Mouse (Mus musculus): ENCODE measurements around the gene Spon1. TPM values are rescaled to one million over a fixed set of nuclear protein-coding genes. Genes with fewer than 3 reads are reported as not detected.

Gene Spon1
- polyA plus RNA-seq, 1 experiment from 2014 or later = 57.4 TPM

DNA sequence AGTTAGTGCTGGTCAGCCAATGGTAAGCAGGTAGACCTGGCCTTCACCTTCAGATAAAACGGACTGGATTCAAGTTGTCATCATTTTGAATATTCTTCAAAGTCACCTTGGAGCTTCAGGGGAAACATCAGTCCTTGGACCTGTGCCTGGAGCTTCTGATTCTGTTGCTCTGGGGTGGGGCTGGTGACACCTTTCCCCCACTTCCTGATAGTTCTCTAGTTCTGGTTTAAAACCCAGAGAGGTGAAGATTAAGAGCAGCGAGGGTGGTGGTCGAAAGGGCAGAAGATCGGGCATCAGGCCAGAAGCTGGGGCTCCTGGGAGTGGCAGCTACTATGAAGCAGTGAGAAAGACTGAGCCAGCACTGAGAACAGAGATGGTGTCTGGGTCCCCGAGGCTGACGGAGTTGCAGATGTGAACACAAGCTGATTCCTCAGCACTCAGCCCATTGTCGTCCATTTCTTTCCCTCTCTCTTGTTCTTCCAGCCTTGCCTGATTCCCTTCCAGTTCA lies 51.1 kb downstream of the Spon1 start:
- no peak for ATAC-seq (replicated peaks; ENCODE audit: insufficient number of reproducible peaks, insufficient read depth, low FRiP score, low read depth)
- Histone ChIP-seq H3K9ac (no peak overlapping the region), H3K36me3 (no peaks in the 10 kb centered on the region), H3K27ac (peak overlapping the region; percentile 45; the same call in 1 of the 2 replicates), H3K4me1 (replicated peaks) (peaks cover 59% of the 10 kb centered on the region), H3K9me3 (replicated peaks) (no peaks in the 10 kb centered on the region), H3K4me2 (no peak overlapping the region), H3K27me3 (no peaks in the 10 kb centered on the region), H3K4me3 (no peak overlapping the region)
- WGBS = 29% methylated on average over 7 of the region's 7 CpGs

DNA sequence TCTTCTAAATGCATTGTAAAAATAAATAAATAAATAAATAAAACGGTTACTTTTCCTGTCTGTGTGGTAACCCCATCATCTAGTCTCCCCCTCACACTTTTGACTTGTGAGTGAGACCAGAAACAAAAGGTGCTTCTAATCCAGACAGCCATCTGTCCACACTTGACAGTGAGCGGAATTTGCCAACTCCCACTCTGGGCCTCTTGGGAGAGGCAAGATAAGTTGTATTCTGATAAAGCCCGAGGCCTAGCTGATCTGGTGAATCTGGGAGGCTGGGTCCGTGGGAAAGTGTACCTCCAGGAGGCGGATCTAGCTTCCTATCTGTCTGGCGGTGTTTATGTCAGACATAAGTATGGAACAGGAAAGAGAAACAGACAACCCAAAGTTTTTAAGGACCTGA lies 52.3 kb downstream of the Spon1 start:
- H3K9ac ChIP-seq = no peak overlapping the region
- no peak for ATAC-seq (replicated peaks; ENCODE audit: insufficient number of reproducible peaks, insufficient read depth, low FRiP score, low read depth)
- H3K36me3 ChIP-seq = no peaks in the 10 kb centered on the region
- peaks cover 63% of the 10 kb centered on the region for H3K4me1 ChIP-seq (replicated peaks)
- H3K27me3 ChIP-seq = no peaks in the 10 kb centered on the region
- no peaks in the 10 kb centered on the region for H3K9me3 ChIP-seq (replicated peaks)
- no peak overlapping the region for H3K4me3 ChIP-seq
- H3K4me2 ChIP-seq = peak overlapping the region; percentile 18; the same call in 1 of the 2 replicates
- H3K27ac ChIP-seq = peak overlapping the region; percentile 45
- WGBS = 12% methylated on average over 6 of the region's 6 CpGs

GRCm38 (mm10) chr7:113820213-113820612 lies 54.4 kb downstream of the Spon1 start:
- Histone ChIP-seq H3K4me2 (no peak overlapping the region), H3K9me3 (replicated peaks) (no peaks in the 10 kb centered on the region), H3K27ac (peak overlapping the region; percentile 44), H3K36me3 (no peaks in the 10 kb centered on the region), H3K27me3 (no peaks in the 10 kb centered on the region), H3K9ac (no peak overlapping the region), H3K4me3 (no peak overlapping the region), H3K4me1 (replicated peaks) (peaks cover 76% of the 10 kb centered on the region)
- ATAC-seq (replicated peaks; ENCODE audit: insufficient number of reproducible peaks, insufficient read depth, low FRiP score, low read depth) = peak; percentile 85
- WGBS = 26% methylated on average over 2 of the region's 2 CpGs

GRCm38 (mm10) chr7:113823026-113823425 lies 57.2 kb downstream of the Spon1 start:
- Histone ChIP-seq H3K9ac (no peak overlapping the region), H3K36me3 (no peaks in the 10 kb centered on the region), H3K27me3 (no peaks in the 10 kb centered on the region), H3K27ac (peak overlapping the region; percentile 4; the same call in 1 of the 2 replicates), H3K4me1 (replicated peaks) (peaks cover 77% of the 10 kb centered on the region), H3K9me3 (replicated peaks) (no peaks in the 10 kb centered on the region), H3K4me3 (no peak overlapping the region), H3K4me2 (no peak overlapping the region)
- ATAC-seq (replicated peaks; ENCODE audit: insufficient number of reproducible peaks, insufficient read depth, low FRiP score, low read depth) = no peak
- 16% methylated on average over 3 of the region's 3 CpGs for WGBS

- WGBS = 90% methylated on average over 6 of the region's 6 CpGs
- Histone ChIP-seq H3K4me3 (no peak overlapping the region), H3K36me3 (no peaks in the 10 kb centered on the region), H3K4me2 (no peak overlapping the region), H3K9ac (no peak overlapping the region), H3K27ac (no peak overlapping the region), H3K27me3 (no peaks in the 10 kb centered on the region), H3K4me1 (replicated peaks) (peaks cover 68% of the 10 kb centered on the region), H3K9me3 (replicated peaks) (no peaks in the 10 kb centered on the region)
- ATAC-seq (replicated peaks; ENCODE audit: insufficient number of reproducible peaks, insufficient read depth, low FRiP score, low read depth) = no peak
Measured at GRCm38 (mm10) chr7:113824651-113825050, 58.9 kb downstream of the Spon1 start.

GRCm38 (mm10) chr7:113825498-113826205 lies 59.9 kb downstream of the Spon1 start:
- Histone ChIP-seq H3K9ac (no peak overlapping the region), H3K4me2 (no peak overlapping the region), H3K36me3 (no peaks in the 10 kb centered on the region), H3K9me3 (replicated peaks) (no peaks in the 10 kb centered on the region), H3K27ac (no peak overlapping the region), H3K4me1 (replicated peaks) (peaks cover 58% of the 10 kb centered on the region), H3K27me3 (no peaks in the 10 kb centered on the region), H3K4me3 (no peak overlapping the region)
- no peak for ATAC-seq (replicated peaks; ENCODE audit: insufficient number of reproducible peaks, insufficient read depth, low FRiP score, low read depth)
- WGBS = 43% methylated on average over 5 of the region's 5 CpGs

- Histone ChIP-seq H3K9ac (no peak overlapping the region), H3K36me3 (no peaks in the 10 kb centered on the region), H3K4me1 (replicated peaks) (peaks cover 49% of the 10 kb centered on the region), H3K27ac (peak overlapping the region; percentile 31; the same call in 1 of the 2 replicates), H3K4me3 (no peak overlapping the region), H3K4me2 (no peak overlapping the region), H3K27me3 (no peaks in the 10 kb centered on the region), H3K9me3 (replicated peaks) (no peaks in the 10 kb centered on the region)
- 23% methylated on average over 1 of the region's 1 CpGs for WGBS
- no peak for ATAC-seq (replicated peaks; ENCODE audit: insufficient number of reproducible peaks, insufficient read depth, low FRiP score, low read depth)
Measured at GRCm38 (mm10) chr7:113826510-113826909, 60.7 kb downstream of the Spon1 start.

DNA sequence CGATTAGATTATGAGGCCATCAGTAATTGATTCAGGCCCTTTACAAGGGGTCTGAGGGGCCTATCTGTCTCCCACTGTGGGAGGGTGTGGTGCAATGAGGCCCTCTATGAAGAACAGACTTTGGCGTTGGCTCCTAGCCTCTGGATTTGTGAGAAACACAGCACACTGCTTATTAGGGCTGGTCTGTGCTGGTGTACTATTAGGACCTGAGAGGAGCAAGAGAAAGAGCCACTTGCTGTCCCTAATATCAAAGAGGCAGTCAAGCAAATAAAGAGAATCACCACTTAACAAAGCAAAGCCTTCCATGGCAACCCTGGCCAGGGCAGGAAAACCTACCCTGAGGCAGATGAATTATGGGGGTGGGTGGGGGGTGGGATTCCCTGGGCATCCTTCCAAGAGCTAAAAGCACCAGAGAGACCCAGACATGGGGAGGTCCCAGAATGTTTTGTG lies 62.3 kb downstream of the Spon1 start:
- H3K4me2 ChIP-seq = no peak overlapping the region
- H3K9ac ChIP-seq = no peak overlapping the region
- no peaks in the 10 kb centered on the region for H3K36me3 ChIP-seq
- H3K27ac ChIP-seq = no peak overlapping the region
- no peaks in the 10 kb centered on the region for H3K9me3 ChIP-seq (replicated peaks)
- WGBS = 58% methylated on average over 2 of the region's 2 CpGs
- H3K4me1 ChIP-seq (replicated peaks) = peaks cover 44% of the 10 kb centered on the region
- H3K4me3 ChIP-seq = no peak overlapping the region
- ATAC-seq (replicated peaks; ENCODE audit: insufficient number of reproducible peaks, insufficient read depth, low FRiP score, low read depth) = no peak
- H3K27me3 ChIP-seq = no peaks in the 10 kb centered on the region

- ATAC-seq (replicated peaks; ENCODE audit: insufficient number of reproducible peaks, insufficient read depth, low FRiP score, low read depth) = no peak
- 79% methylated on average over 2 of the region's 2 CpGs for WGBS
Measured at GRCm38 (mm10) chr7:113828576-113828975, 62.8 kb downstream of the Spon1 start.

GRCm38 (mm10) chr7:113837151-113837550 lies 71.4 kb downstream of the Spon1 start:
- no peak overlapping the region for H3K4me3 ChIP-seq
- H3K4me2 ChIP-seq = no peak overlapping the region
- no peaks in the 10 kb centered on the region for H3K4me1 ChIP-seq (replicated peaks)
- no peaks in the 10 kb centered on the region for H3K27me3 ChIP-seq
- WGBS = 81% methylated on average over 4 of the region's 4 CpGs
- no peaks in the 10 kb centered on the region for H3K36me3 ChIP-seq
- H3K9me3 ChIP-seq (replicated peaks) = no peaks in the 10 kb centered on the region
- H3K27ac ChIP-seq = no peak overlapping the region
- ATAC-seq (replicated peaks; ENCODE audit: insufficient number of reproducible peaks, insufficient read depth, low FRiP score, low read depth) = no peak
- H3K9ac ChIP-seq = no peak overlapping the region

More at GRCm38 (mm10) chr7:113828576-113828975, 62.8 kb downstream of the Spon1 start:
- Histone ChIP-seq H3K9me3 (replicated peaks) (no peaks in the 10 kb centered on the region), H3K4me2 (no peak overlapping the region), H3K36me3 (no peaks in the 10 kb centered on the region), H3K27ac (no peak overlapping the region), H3K9ac (no peak overlapping the region), H3K27me3 (no peaks in the 10 kb centered on the region), H3K4me1 (replicated peaks) (peaks cover 40% of the 10 kb centered on the region), H3K4me3 (no peak overlapping the region)

DNA sequence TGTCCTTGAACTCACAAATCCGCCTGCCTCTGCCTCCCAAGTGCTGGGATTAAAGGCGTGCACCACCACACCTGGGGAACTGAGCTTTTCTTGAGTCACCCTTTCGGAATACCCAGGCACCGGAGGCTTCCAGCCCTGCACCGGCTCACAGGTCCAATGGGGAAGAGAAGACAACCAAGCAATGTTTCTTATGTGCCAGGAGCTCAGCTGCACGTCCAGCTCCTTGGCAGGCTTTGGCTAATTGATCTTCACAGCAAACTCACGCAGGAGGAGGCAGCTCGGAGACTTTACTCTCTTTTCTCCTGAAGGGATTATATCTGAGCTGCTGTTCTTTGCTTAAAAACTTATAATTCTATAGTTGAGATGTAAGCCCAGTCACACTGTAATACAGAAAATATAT lies 73.6 kb downstream of the Spon1 start:
- no peaks in the 10 kb centered on the region for H3K36me3 ChIP-seq
- H3K27ac ChIP-seq = no peak overlapping the region
- no peaks in the 10 kb centered on the region for H3K9me3 ChIP-seq (replicated peaks)
- no peak overlapping the region for H3K4me3 ChIP-seq
- H3K27me3 ChIP-seq = no peaks in the 10 kb centered on the region
- WGBS = 82% methylated on average over 8 of the region's 8 CpGs
- no peak overlapping the region for H3K4me2 ChIP-seq
- H3K9ac ChIP-seq = no peak overlapping the region
- ATAC-seq (replicated peaks; ENCODE audit: insufficient number of reproducible peaks, insufficient read depth, low FRiP score, low read depth) = no peak
- H3K4me1 ChIP-seq (replicated peaks) = no peaks in the 10 kb centered on the region

DNA sequence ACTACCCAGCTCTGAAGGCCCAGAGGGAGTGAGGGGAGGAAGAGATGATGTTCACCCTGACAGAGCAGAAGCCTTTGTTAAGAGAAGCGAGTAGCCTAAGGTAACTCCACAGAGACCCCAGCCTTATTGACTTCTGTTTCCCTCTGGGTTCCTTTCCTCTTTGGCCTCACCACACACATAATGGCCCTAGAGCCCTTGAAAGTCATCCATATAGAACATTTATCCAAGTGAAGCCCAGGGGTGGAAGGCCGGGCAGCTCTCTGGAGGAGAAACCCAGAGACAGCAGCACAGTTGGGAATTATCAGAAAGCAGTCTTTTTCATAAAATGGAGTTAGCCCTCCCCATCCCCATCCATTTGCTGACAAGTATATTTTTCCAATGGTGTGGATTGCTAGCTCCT lies 75.7 kb downstream of the Spon1 start:
- Histone ChIP-seq H3K9me3 (replicated peaks) (no peaks in the 10 kb centered on the region), H3K9ac (no peak overlapping the region), H3K4me2 (no peak overlapping the region), H3K4me1 (replicated peaks) (peaks cover 6% of the 10 kb centered on the region), H3K36me3 (no peaks in the 10 kb centered on the region), H3K27me3 (no peaks in the 10 kb centered on the region), H3K4me3 (no peak overlapping the region), H3K27ac (no peak overlapping the region)
- WGBS = 79% methylated on average over 2 of the region's 2 CpGs
- ATAC-seq (replicated peaks; ENCODE audit: insufficient number of reproducible peaks, insufficient read depth, low FRiP score, low read depth) = no peak
